Mouse (Mus musculus) lung, postnatal 0 days (tissue): ENCODE data around the gene Sbno1.

Source experiments
- CTCF ChIP-seq: IDR thresholded peaks from 2 replicates; pipeline ENCODE4 v1.5.1; 2016; ENCODE audit warnings: antibody characterized with exemption, mild to moderate bottlenecking
- EP300 ChIP-seq: IDR thresholded peaks from 2 replicates; pipeline ENCODE4 v1.6.1; 2016; ENCODE audit warnings: antibody characterized with exemption, mild to moderate bottlenecking, control low read depth

GRCm38 (mm10) chr5:124468365-124468764 lies 42.6 kb upstream of the Sbno1 start:
- TF ChIP-seq EP300: no peak
- no peak for TF ChIP-seq CTCF
